Mouse (Mus musculus): ENCODE results near the gene Klhl26.

Klhl26 gene

GRCm38 (mm10) chr8:70501820-70502529 is 25.2 kb upstream of the Klhl26 start:
- no peak for DNase-seq (ENCODE audit: low read depth)

GRCm38 (mm10) chr8:70500386-70501301 is 23.9 kb upstream of the Klhl26 start:
- DNase-seq (ENCODE audit: low read depth): no peak

- DNase-seq (ENCODE audit: low read depth): no peak
Measured at GRCm38 (mm10) chr8:70495771-70496062, 18.9 kb upstream of the Klhl26 start.

- DNase-seq (ENCODE audit: low read depth): no peak
Measured at GRCm38 (mm10) chr8:70495001-70495770, 18.4 kb upstream of the Klhl26 start.

- no peak for DNase-seq (ENCODE audit: low read depth)
Measured at GRCm38 (mm10) chr8:70494416-70494945, 17.7 kb upstream of the Klhl26 start.

- no peak for DNase-seq (ENCODE audit: low read depth)
Measured at GRCm38 (mm10) chr8:70493692-70494415, 17.1 kb upstream of the Klhl26 start.

- no peak for DNase-seq (ENCODE audit: low read depth)
Measured at GRCm38 (mm10) chr8:70492664-70493640, 16.2 kb upstream of the Klhl26 start, which contains the start of gene Crlf1. Crlf1 (plus strand) TSS chr8:70493158.

- DNase-seq (ENCODE audit: low read depth): no peak
Measured at GRCm38 (mm10) chr8:70490880-70491495, 14.2 kb upstream of the Klhl26 start.

GRCm38 (mm10) chr8:70490061-70490879 is 13.5 kb upstream of the Klhl26 start:
- DNase-seq (ENCODE audit: low read depth): no peak

- no peak for DNase-seq (ENCODE audit: low read depth)
Measured at GRCm38 (mm10) chr8:70489576-70489975, 12.8 kb upstream of the Klhl26 start.

GRCm38 (mm10) chr8:70488931-70489470 is 12.2 kb upstream of the Klhl26 start:
- DNase-seq (ENCODE audit: low read depth): no peak

GRCm38 (mm10) chr8:70487993-70488796 is 11.4 kb upstream of the Klhl26 start:
- DNase-seq (ENCODE audit: low read depth): no peak

- DNase-seq (ENCODE audit: low read depth): no peak
Measured at GRCm38 (mm10) chr8:70486941-70487520, 10.3 kb upstream of the Klhl26 start, which contains the start of gene Tmem59l. Tmem59l (minus strand) TSS chr8:70487358.

GRCm38 (mm10) chr8:70486191-70486681 is 9.5 kb upstream of the Klhl26 start:
- no peak for DNase-seq (ENCODE audit: low read depth)

- no peak for DNase-seq (ENCODE audit: low read depth)
Measured at GRCm38 (mm10) chr8:70482943-70483342, 6.2 kb upstream of the Klhl26 start.

GRCm38 (mm10) chr8:70481908-70482307 is 5.1 kb upstream of the Klhl26 start:
- no peak for DNase-seq (ENCODE audit: low read depth)

Measured in 416B (cell line).